Mouse (Mus musculus) spleen, postnatal 36 days (tissue): ENCODE results near the gene Tomm34.

Experiments used
- DNase-seq, 2 experiments: peaks; one replicate each; pipeline ENCODE4 v3.0.0; 2022; ENCODE audit warnings: low spot score in 2 of 2, mixed read lengths in 1 of 2

The Tomm34 gene

DNA sequence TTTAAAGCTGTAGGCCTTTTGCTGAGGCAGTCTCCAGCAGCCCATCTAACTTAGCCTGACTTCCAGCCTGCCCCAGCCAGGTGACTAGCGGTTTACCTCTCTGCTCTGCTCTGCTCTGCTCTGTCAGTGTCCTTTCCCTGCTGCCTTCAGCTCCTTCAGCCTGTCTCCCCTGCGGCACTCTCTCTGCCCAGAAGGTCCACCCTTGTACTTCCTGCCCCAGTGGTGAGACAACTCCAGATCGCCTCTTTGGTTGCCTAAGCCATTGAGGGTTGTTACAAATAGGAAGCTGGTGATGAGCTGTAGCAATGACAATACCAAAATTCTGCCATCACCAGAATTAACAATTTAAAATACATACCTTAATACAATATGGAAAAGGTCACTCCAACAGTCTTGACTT is 60.0 kb downstream of the Tomm34 start:
- DNase-seq: no peak

DNA sequence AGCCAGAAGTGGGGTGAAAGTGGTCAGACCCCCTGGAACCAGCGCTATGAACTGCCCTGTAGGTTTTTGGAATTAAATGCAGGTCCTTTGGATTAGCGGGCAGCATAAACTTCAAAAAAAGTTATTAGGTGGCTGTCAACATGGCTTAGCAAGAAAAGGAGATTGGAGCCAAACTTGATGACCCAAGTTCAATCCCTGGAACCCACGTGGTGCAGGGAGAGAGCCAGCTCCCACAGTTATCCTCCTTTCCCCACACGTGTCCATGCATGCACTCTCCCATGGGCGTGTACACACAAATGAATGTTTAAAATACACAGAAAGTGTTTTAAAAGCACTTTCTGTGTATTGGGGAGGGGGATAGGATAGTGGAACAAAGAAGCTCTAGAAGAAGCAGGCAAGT is 60.5 kb downstream of the Tomm34 start:
- no peak for DNase-seq

DNA sequence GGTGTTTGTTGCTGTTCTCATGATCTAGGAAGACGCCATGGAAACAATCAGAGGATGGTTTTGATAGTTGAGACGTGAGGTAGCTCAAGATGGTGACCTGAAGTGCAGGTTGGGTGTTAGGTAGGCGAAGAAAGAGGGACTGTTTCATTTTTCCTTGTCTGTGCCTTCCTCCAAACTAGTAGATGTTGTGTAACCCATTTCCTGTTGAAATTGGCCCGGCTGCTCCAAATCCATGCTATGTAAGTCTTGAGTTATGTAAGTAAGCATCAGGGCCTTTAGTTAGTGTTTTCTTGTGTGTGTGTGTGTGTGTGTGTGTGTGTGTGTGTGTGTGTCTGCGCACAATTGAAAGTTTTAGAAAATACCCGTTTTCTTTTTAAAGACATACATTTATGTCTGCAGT is 61.7 kb downstream of the Tomm34 start:
- no peak for DNase-seq

DNA sequence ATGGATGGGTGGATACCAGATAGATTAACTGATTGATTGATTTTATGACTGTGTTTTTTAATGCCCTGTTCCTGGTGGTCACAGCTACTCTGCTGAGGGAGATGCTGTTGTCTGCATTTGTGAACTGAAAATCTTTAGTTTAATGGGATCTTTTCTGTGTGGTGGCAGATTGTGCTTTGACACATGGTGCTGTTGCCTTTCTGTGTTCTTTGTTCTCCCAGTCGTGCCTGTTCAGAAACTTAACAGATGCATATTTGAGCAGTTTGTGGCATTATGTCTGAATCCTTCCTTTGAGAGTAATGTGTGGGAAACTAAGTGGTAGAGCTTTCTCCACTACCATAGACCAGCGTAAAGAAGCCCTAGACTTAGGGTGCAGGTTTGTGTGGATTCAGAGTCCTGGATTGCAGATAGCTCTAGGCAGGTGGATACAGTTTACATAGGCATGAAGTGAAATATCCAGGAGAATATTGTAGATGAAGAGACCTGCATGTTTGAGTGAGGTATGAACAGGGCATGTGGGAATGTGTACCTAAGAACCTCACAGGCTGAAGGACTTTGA is 62.9 kb downstream of the Tomm34 start:
- DNase-seq: no peak

DNA sequence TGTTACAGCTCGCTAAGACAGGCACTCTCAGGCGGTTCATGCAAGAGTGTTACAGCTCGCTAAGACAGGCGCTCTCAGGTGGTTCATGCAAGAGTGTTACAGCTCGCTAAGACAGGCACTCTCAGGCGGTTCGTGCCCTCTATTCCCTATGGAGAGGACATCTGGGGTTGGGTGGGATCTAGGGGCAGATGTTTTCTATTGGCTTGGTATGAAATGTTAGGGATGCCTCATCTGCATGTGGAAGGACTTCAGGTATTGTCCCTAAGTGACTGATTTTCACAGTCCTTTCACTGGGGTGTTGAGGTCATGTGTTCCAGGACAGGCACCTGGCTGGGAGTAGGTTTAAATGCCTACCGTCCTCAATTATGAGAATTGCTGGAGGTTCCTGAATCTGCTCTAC is 63.4 kb downstream of the Tomm34 start:
- no peak for DNase-seq

DNA sequence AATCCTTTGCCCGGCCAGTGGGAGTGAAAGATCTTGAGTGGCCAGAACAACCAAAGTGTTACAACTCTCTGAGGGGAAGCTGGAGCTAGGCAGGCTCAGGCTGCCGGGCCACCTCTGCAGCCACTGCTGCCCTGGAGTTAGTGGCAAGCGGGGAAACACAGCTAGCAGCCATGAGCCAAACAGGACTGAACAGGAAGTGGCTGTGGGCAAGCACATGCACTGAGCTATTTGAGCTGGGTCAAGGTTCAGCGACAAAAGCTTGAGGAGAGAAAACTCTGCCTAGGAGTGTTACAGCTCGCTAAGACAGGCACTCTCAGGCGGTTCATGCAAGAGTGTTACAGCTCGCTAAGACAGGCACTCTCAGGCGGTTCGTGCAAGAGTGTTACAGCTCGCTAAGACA is 64.0 kb downstream of the Tomm34 start:
- DNase-seq: peak; percentile 69

DNA sequence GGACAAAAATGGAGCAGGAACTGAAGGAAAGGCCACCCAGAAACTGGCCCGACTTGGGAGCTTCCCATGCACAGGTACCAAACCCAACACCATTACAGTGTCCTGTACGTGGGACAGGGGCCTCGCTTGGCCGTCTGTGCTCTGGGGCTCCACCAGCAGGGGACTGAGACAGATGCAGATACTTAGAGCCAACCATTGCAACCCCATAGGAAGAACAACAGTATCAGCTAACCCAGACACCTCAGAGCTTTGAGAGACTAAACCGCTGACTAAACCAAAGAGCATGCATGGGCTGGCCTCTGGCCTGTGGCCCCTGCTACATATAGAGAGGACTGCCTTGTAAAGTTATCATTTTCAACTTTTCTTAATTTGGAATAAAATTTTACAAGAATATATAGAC is 66.5 kb downstream of the Tomm34 start:
- DNase-seq: no peak
